Mouse (Mus musculus) kidney, adult 2 months (tissue): ENCODE results near the gene Otulinl. TPM values are rescaled to one million over a fixed set of nuclear protein-coding genes. Genes with fewer than 3 reads are reported as not detected.

ENCODE experiments used
- DNase-seq: peaks from one replicate; pipeline ENCODE4 v3.0.0; 2021
- H3K27ac ChIP-seq: fragments of 200-500 bp; 2 replicates; pipeline ENCODE4 v1.5.1; 2012; ENCODE audit warnings: low read depth, low read length, control low read depth, inconsistent platforms; ENCODE audit not compliant: insufficient read depth
- H3K27me3 ChIP-seq: fragments of 200-500 bp; replicated peaks from 2 replicates; pipeline ENCODE4 v1.6.1; 2012; ENCODE audit warnings: mild to moderate bottlenecking, moderate library complexity, low read length, inconsistent platforms; ENCODE audit not compliant: control insufficient read depth, insufficient read depth
- H3K36me3 ChIP-seq: fragments of 200-500 bp; 2 replicates; pipeline ENCODE4 v1.6.1; 2012; ENCODE audit warnings: mild to moderate bottlenecking, moderate library complexity, low read length, inconsistent platforms; ENCODE audit not compliant: control insufficient read depth, insufficient read depth
- H3K4me1 ChIP-seq: fragments of 200-500 bp; 2 replicates; pipeline ENCODE4 v1.6.1; 2011; ENCODE audit warnings: low read length; ENCODE audit not compliant: control insufficient read depth, insufficient read depth
- H3K4me3 ChIP-seq: fragments of 200-500 bp; 2 replicates; pipeline ENCODE4 v1.5.1; 2011; ENCODE audit warnings: mild to moderate bottlenecking, low read depth, low read length, control low read depth; ENCODE audit not compliant: insufficient read depth
- CTCF ChIP-seq: fragments of 200-500 bp; conservative IDR thresholded peaks from 2 replicates; pipeline ENCODE4 v1.5.1; 2011; ENCODE audit warnings: low read depth, mild to moderate bottlenecking, control low read depth, low read length, moderate library complexity, mixed read lengths; ENCODE audit not compliant: insufficient read depth, insufficient read length
- POLR2A ChIP-seq: fragments of 200-500 bp; IDR thresholded peaks from one replicate; pipeline ENCODE4 v1.6.1; 2011; ENCODE audit warnings: low read depth, low read length, control low read depth
- whole genome bisulfite sequencing: fragments of 180-500 bp; shearing (Covaris S2); methylation state at CpG from one replicate; pipeline ENCODE4 v1.1.7; 2018; 5-methylcytosine and 5-hydroxymethylcytosine counted together
- polyA plus RNA-seq: library from polyadenylated mRNA; depleted of rRNA; stranded (reverse); fragments of >200 nt; gene quantifications from 2 replicates; pipeline ENCODE4 v1.2.3, GENCODE M21; 2012

Gene Otulinl
- polyA plus RNA-seq, 1 experiment, result 5.1 TPM

GRCm38 (mm10) chr15:27693235-27693634, 11.9 kb upstream of the Otulinl start:
- TF ChIP-seq CTCF, result no peak
- WGBS, result 54% methylated on average over 10 of the region's 10 CpGs
- H3K36me3 ChIP-seq, result no peaks in the 10 kb centered on the region
- H3K4me1 ChIP-seq, result no peaks in the 10 kb centered on the region
- no peaks in the 10 kb centered on the region for H3K27me3 ChIP-seq
- no peak for DNase-seq
- H3K27ac ChIP-seq, result no peak overlapping the region
- no peak overlapping the region for H3K4me3 ChIP-seq

GRCm38 (mm10) chr15:27692161-27692560, 10.8 kb upstream of the Otulinl start:
- TF ChIP-seq CTCF (no peak), POLR2A (no peak)
- H3K4me3 ChIP-seq, result no peak overlapping the region
- H3K4me1 ChIP-seq, result no peaks in the 10 kb centered on the region
- DNase-seq, result no peak
- no peak overlapping the region for H3K27ac ChIP-seq
- H3K27me3 ChIP-seq, result no peaks in the 10 kb centered on the region
- WGBS, result 46% methylated on average over 7 of the region's 7 CpGs
- no peaks in the 10 kb centered on the region for H3K36me3 ChIP-seq

- Histone ChIP-seq H3K4me1 (no peaks in the 10 kb centered on the region), H3K36me3 (no peaks in the 10 kb centered on the region), H3K27me3 (no peaks in the 10 kb centered on the region), H3K4me3 (no peak overlapping the region), H3K27ac (no peak overlapping the region)
- no peak for DNase-seq
- TF ChIP-seq CTCF (no peak), POLR2A (no peak)
- WGBS, result 75% methylated on average over 7 of the region's 7 CpGs
These were observed 9.8 kb upstream of the Otulinl start for GRCm38 (mm10) chr15:27691213-27691612.

DNA sequence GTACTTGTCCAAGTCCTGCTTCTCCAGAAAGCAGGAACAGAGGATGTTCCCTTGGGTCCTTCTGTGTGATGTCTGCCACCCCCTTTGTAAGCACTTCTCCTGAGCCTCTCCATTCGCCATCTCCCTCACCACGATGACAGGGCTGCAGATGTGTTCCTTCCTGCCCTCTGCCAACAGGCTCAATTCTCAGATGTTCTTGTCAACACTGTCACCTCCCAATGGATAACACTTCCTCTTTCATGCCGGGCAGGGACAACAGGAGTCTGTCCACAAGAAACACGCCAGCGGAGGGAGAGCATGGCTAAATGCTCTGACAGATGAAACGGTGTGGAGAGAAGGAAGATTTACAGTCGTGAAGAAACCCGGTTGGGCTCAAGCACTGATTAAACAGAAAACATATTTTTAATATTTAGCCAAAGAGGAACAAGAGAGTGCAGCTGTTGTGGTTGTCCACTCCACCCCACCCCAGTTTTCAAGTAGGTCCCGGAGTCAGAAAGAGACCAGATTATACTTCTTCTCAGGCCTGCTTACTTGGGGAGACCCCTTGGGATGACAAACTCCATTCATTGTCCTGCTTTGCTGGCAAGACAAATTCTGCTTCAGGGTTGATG, 6.8 kb upstream of the Otulinl start:
- TF ChIP-seq CTCF (no peak), POLR2A (no peak)
- no peaks in the 10 kb centered on the region for H3K36me3 ChIP-seq
- no peaks in the 10 kb centered on the region for H3K27me3 ChIP-seq
- no peak overlapping the region for H3K27ac ChIP-seq
- no peaks in the 10 kb centered on the region for H3K4me1 ChIP-seq
- DNase-seq, result no peak
- WGBS, result 45% methylated on average over 9 of the region's 9 CpGs
- H3K4me3 ChIP-seq, result no peak overlapping the region

DNA sequence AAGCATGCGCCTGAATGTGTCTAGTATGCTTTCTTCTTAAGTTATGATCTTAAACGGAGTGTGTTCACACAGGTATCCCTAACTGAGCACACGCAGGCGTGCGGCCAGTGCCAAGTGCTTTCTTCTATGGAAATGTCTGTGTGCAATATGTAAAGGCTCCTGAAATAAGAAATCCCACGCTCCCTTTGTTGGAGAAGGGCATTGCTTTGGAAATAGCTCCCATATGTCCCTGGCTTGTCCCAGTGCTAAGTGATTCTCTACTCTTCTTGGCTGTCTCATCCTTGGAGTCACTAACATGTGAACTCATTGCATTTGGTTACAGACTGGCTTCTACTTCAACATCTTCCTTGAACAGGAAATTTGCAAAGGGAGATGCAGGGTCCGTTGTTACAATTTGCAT, 3.4 kb upstream of the Otulinl start:
- H3K27me3 ChIP-seq, result no peaks in the 10 kb centered on the region
- no peak for DNase-seq
- TF ChIP-seq POLR2A, result no peak
- TF ChIP-seq CTCF, result no peak
- H3K4me1 ChIP-seq, result peaks cover 3% of the 10 kb centered on the region; the same call in 1 of the 2 replicates
- no peak overlapping the region for H3K4me3 ChIP-seq
- no peaks in the 10 kb centered on the region for H3K36me3 ChIP-seq
- H3K27ac ChIP-seq, result no peak overlapping the region
- 89% methylated on average over 7 of the region's 7 CpGs for WGBS

- WGBS, result 89% methylated on average over 1 of the region's 1 CpGs
- Histone ChIP-seq H3K36me3 (no peaks in the 10 kb centered on the region), H3K4me1 (peaks cover 3% of the 10 kb centered on the region; the same call in 1 of the 2 replicates), H3K4me3 (no peak overlapping the region), H3K27me3 (no peaks in the 10 kb centered on the region), H3K27ac (no peak overlapping the region)
- no peak for DNase-seq
- TF ChIP-seq POLR2A (no peak), CTCF (no peak)
These were observed 1.8 kb upstream of the Otulinl start for GRCm38 (mm10) chr15:27683206-27683605.

DNA sequence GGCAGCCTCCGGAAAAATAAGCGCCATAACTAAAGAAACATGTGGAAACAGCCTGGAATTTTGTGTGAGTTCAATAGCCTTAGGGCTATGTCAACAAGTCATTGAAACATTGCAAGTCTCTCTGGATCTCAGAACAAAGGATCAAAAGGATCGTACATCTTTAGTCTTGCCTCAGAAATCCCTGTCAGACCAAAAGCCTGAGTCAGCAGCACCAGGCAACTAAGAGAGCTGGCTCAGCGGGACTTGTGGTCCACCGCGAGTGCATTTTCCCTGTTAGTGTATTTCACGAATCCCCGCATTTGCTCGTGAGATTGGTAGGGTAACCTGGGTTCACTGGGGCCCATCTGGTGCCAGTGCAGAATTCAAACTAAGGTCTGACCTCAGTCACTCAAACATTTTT, 1.2 kb upstream of the Otulinl start:
- WGBS, result 41% methylated on average over 9 of the region's 9 CpGs
- H3K27me3 ChIP-seq, result no peaks in the 10 kb centered on the region
- H3K36me3 ChIP-seq, result no peaks in the 10 kb centered on the region
- DNase-seq, result peak; percentile 26
- peaks cover 3% of the 10 kb centered on the region; the same call in 1 of the 2 replicates for H3K4me1 ChIP-seq
- no peak for TF ChIP-seq POLR2A
- TF ChIP-seq CTCF, result no peak
- H3K27ac ChIP-seq, result no peak overlapping the region
- H3K4me3 ChIP-seq, result no peak overlapping the region

- Histone ChIP-seq H3K27me3 (no peaks in the 10 kb centered on the region), H3K4me3 (peak overlapping the region; percentile 51), H3K4me1 (peaks cover 3% of the 10 kb centered on the region; the same call in 1 of the 2 replicates), H3K27ac (no peak overlapping the region), H3K36me3 (no peaks in the 10 kb centered on the region)
- DNase-seq, result no peak
- WGBS, result 3% methylated on average over 28 of the region's 28 CpGs
- no peak for TF ChIP-seq CTCF
- no peak for TF ChIP-seq POLR2A
These were observed 382 bp downstream of the Otulinl start for GRCm38 (mm10) chr15:27680997-27681396.
